Mouse (Mus musculus): ENCODE measurements around the gene Uqcc2. TPM values are rescaled to one million over a fixed set of nuclear protein-coding genes. Genes with fewer than 3 reads are reported as not detected.

The Uqcc2 gene
- polyA plus RNA-seq, 1 experiment from 2014 or later, result 361 TPM

- H3K9me3 ChIP-seq, result no peaks in the 10 kb centered on the region
- 29% methylated on average over 3 of the region's 3 CpGs for WGBS
- H3K4me1 ChIP-seq (replicated peaks), result peaks cover 65% of the 10 kb centered on the region
- no peak overlapping the region for H3K4me2 ChIP-seq
- no peak for ATAC-seq (ENCODE audit: insufficient number of reproducible peaks, insufficient read depth, low FRiP score, low TSS enrichment, low read depth)
- no peak overlapping the region for H3K9ac ChIP-seq (replicated peaks)
- H3K4me3 ChIP-seq (replicated peaks), result no peak overlapping the region
- H3K36me3 ChIP-seq, result no peaks in the 10 kb centered on the region; the same call in 1 of the 2 replicates
- H3K27ac ChIP-seq, result no peak overlapping the region
- H3K27me3 ChIP-seq, result peaks cover 5% of the 10 kb centered on the region; the same call in 1 of the 2 replicates
Observed at GRCm38 (mm10) chr17:27134715-27135114, 999 bp upstream of the Uqcc2 start.

DNA sequence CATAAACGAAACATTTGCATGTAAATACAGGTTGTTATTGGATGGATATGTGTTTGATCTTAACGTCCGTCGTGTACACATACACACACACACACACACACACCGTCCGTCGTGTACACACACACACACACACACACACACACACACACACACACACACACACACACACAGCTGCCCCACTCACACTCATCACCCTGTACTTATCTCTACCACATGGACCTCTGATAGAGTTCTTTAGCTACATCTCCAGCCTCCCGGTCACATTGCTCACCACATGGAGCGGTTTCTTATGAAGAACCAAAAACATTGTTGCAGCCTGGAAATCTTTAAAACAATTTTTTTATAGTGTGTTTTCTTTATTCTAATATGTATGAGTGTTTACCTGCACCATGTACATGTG is 471 bp upstream of the Uqcc2 start:
- H3K4me3 ChIP-seq (replicated peaks), result peak overlapping the region; percentile 74
- H3K27me3 ChIP-seq, result peaks cover 5% of the 10 kb centered on the region; the same call in 1 of the 2 replicates
- peaks cover 65% of the 10 kb centered on the region for H3K4me1 ChIP-seq (replicated peaks)
- H3K9ac ChIP-seq (replicated peaks), result peak overlapping the region; percentile 68; the same call in 1 of the 2 replicates
- 65% methylated on average over 7 of the region's 9 CpGs for WGBS
- H3K27ac ChIP-seq, result no peak overlapping the region
- no peaks in the 10 kb centered on the region for H3K9me3 ChIP-seq
- ATAC-seq (ENCODE audit: insufficient number of reproducible peaks, insufficient read depth, low FRiP score, low TSS enrichment, low read depth), result peak; percentile 12; the same call in 1 of the 2 replicates
- H3K4me2 ChIP-seq, result peak overlapping the region; percentile 51
- peaks cover 5% of the 10 kb centered on the region; the same call in 1 of the 2 replicates for H3K36me3 ChIP-seq

DNA sequence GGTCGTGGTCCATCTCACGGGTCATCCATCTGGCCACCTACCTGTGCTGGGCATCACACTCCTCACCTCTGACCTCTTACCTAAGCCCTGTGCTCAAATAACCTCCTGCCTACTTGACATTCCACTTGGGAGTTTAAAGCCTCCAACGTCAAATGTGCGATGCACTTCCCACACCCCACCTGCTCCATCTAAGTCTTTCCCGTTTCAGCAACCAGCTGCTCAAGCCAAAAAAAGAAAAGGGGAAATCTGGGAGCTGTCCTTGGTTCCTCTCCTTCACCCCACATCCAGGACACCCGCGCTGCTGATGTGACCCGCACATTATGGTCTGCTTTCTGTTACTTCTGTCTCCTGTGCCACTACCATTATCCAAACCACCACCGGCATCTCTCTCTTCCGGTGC is 1.5 kb downstream of the Uqcc2 start:
- 0 out of 2 replicates have a peak overlapping the region, but pooled peaks have one; percentile 51 for H3K4me2 ChIP-seq
- 87% methylated on average over 10 of the region's 10 CpGs for WGBS
- H3K4me3 ChIP-seq (replicated peaks), result no peak overlapping the region
- no peak overlapping the region for H3K27ac ChIP-seq
- H3K9ac ChIP-seq (replicated peaks), result no peak overlapping the region
- H3K36me3 ChIP-seq, result peaks cover 14% of the 10 kb centered on the region
- H3K4me1 ChIP-seq (replicated peaks), result peaks cover 60% of the 10 kb centered on the region
- H3K27me3 ChIP-seq, result peaks cover 3% of the 10 kb centered on the region; the same call in 1 of the 2 replicates
- ATAC-seq (ENCODE audit: insufficient number of reproducible peaks, insufficient read depth, low FRiP score, low TSS enrichment, low read depth), result no peak
- no peaks in the 10 kb centered on the region for H3K9me3 ChIP-seq

DNA sequence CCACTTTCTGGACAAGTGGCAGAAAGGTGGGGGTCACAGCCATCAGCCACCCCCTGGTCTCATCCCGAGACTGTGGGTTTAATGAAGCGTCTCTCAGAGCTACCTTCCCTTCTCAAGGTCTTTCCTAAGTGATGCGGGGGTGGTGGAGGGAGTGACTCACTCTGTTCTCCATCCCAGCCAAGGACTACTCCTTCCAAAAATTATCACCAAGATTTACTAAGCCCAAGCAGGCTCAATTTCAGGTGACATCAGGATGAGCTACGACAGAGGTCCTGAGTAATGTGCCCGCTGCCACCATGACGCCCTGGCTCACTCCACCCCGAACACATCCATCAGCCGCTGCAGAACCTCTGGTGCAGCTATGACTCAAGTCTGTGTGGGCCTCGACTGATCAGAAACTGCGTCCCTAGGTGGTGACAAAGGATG is 2.5 kb downstream of the Uqcc2 start:
- WGBS, result 86% methylated on average over 10 of the region's 10 CpGs
- H3K4me2 ChIP-seq, result no peak overlapping the region

GRCm38 (mm10) chr17:27130246-27130645 is 3.5 kb downstream of the Uqcc2 start:
- WGBS, result 32% methylated on average over 9 of the region's 9 CpGs
- H3K27me3 ChIP-seq, result no peaks in the 10 kb centered on the region; the same call in 1 of the 2 replicates
- no peak for ATAC-seq (ENCODE audit: insufficient number of reproducible peaks, insufficient read depth, low FRiP score, low TSS enrichment, low read depth)
- H3K4me3 ChIP-seq (replicated peaks), result no peak overlapping the region
- peaks cover 20% of the 10 kb centered on the region for H3K36me3 ChIP-seq
- no peaks in the 10 kb centered on the region for H3K9me3 ChIP-seq
- H3K4me2 ChIP-seq, result peak overlapping the region; percentile 18
- peak overlapping the region; percentile 32; the same call in 1 of the 2 replicates for H3K27ac ChIP-seq
- H3K9ac ChIP-seq (replicated peaks), result peak overlapping the region; percentile 38; the same call in 1 of the 2 replicates
- H3K4me1 ChIP-seq (replicated peaks), result peaks cover 77% of the 10 kb centered on the region

More for the DNA sequence above, 2.5 kb downstream of the Uqcc2 start:
- H3K9ac ChIP-seq (replicated peaks), result 0 out of 2 replicates have a peak overlapping the region, but pooled peaks have one; percentile 37
- H3K4me3 ChIP-seq (replicated peaks), result no peak overlapping the region
- peaks cover 70% of the 10 kb centered on the region for H3K4me1 ChIP-seq (replicated peaks)
- no peaks in the 10 kb centered on the region for H3K9me3 ChIP-seq
- peaks cover 14% of the 10 kb centered on the region for H3K36me3 ChIP-seq
- H3K27me3 ChIP-seq, result no peaks in the 10 kb centered on the region; the same call in 1 of the 2 replicates
- H3K27ac ChIP-seq, result 0 out of 2 replicates have a peak overlapping the region, but pooled peaks have one; percentile 32
- no peak for ATAC-seq (ENCODE audit: insufficient number of reproducible peaks, insufficient read depth, low FRiP score, low TSS enrichment, low read depth)

DNA sequence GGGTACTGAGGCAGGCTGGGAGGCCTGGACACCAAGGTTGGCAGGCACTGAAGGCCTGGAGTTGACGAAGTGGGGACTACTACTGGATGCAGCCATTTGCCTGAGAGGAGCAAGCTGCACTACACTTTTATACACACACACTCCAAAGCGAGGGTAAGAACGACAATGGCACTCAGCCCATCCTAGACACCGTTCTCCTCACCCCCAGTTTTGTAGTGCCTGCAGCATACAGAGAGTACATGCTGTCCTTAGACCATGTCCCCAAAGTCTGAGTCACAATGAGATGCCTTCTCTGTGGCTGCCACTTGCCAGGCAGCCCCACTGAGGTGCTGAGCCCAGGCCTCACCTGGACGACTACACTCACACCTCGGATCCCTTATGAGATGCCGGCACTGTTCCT is 3.9 kb downstream of the Uqcc2 start:
- H3K9me3 ChIP-seq, result no peaks in the 10 kb centered on the region
- peaks cover 24% of the 10 kb centered on the region for H3K36me3 ChIP-seq
- H3K27ac ChIP-seq, result 0 out of 2 replicates have a peak overlapping the region, but pooled peaks have one; percentile 24
- no peak for ATAC-seq (ENCODE audit: insufficient number of reproducible peaks, insufficient read depth, low FRiP score, low TSS enrichment, low read depth)
- peak overlapping the region; percentile 18 for H3K4me2 ChIP-seq
- no peak overlapping the region for H3K4me3 ChIP-seq (replicated peaks)
- peaks cover 77% of the 10 kb centered on the region for H3K4me1 ChIP-seq (replicated peaks)
- WGBS, result 78% methylated on average over 7 of the region's 7 CpGs
- peak overlapping the region; percentile 38; the same call in 1 of the 2 replicates for H3K9ac ChIP-seq (replicated peaks)
- H3K27me3 ChIP-seq, result no peaks in the 10 kb centered on the region

- Histone ChIP-seq H3K9ac (replicated peaks) (no peak overlapping the region), H3K27ac (no peak overlapping the region), H3K36me3 (peaks cover 25% of the 10 kb centered on the region), H3K9me3 (no peaks in the 10 kb centered on the region), H3K4me3 (replicated peaks) (no peak overlapping the region), H3K4me2 (no peak overlapping the region), H3K4me1 (replicated peaks) (peaks cover 76% of the 10 kb centered on the region), H3K27me3 (no peaks in the 10 kb centered on the region)
- no peak for ATAC-seq (ENCODE audit: insufficient number of reproducible peaks, insufficient read depth, low FRiP score, low TSS enrichment, low read depth)
- WGBS, result 81% methylated on average over 13 of the region's 13 CpGs
Observed at GRCm38 (mm10) chr17:27129291-27129690, 4.4 kb downstream of the Uqcc2 start.

- no peak overlapping the region for H3K27ac ChIP-seq
- no peaks in the 10 kb centered on the region for H3K27me3 ChIP-seq
- H3K4me2 ChIP-seq, result no peak overlapping the region
- H3K9ac ChIP-seq (replicated peaks), result no peak overlapping the region
- no peak for ATAC-seq (ENCODE audit: insufficient number of reproducible peaks, insufficient read depth, low FRiP score, low TSS enrichment, low read depth)
- peaks cover 72% of the 10 kb centered on the region for H3K4me1 ChIP-seq (replicated peaks)
- H3K9me3 ChIP-seq, result no peaks in the 10 kb centered on the region
- no peak overlapping the region for H3K4me3 ChIP-seq (replicated peaks)
- WGBS, result 97% methylated on average over 5 of the region's 5 CpGs
- peaks cover 36% of the 10 kb centered on the region for H3K36me3 ChIP-seq
Observed at GRCm38 (mm10) chr17:27128189-27128588, 5.5 kb downstream of the Uqcc2 start.

DNA sequence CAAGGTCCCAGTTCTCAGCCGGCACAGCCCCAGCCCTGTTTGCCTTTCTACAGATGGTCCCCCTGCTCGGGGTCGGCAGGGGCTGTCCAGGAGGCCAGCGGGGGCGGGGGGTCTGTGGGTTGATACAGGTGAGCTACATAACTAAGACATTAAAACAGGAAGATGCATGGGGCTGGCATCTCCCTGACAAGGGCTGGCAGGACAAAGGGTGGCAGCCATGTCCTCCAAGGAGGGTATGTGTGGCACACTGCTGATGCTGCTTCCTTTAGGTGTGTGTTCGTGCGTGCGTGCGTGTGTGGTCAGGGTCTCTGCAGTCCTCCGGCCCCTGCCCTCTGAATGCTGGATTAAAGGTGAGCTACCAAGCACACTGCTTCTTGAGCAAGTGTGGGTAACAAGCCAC is 6.7 kb downstream of the Uqcc2 start:
- Histone ChIP-seq H3K27ac (no peak overlapping the region), H3K4me3 (replicated peaks) (no peak overlapping the region), H3K9ac (replicated peaks) (0 out of 2 replicates have a peak overlapping the region, but pooled peaks have one; percentile 14), H3K9me3 (no peaks in the 10 kb centered on the region), H3K36me3 (peaks cover 48% of the 10 kb centered on the region), H3K4me2 (no peak overlapping the region), H3K4me1 (replicated peaks) (peaks cover 59% of the 10 kb centered on the region), H3K27me3 (no peaks in the 10 kb centered on the region)
- no peak for ATAC-seq (ENCODE audit: insufficient number of reproducible peaks, insufficient read depth, low FRiP score, low TSS enrichment, low read depth)
- 82% methylated on average over 10 of the region's 10 CpGs for WGBS

DNA sequence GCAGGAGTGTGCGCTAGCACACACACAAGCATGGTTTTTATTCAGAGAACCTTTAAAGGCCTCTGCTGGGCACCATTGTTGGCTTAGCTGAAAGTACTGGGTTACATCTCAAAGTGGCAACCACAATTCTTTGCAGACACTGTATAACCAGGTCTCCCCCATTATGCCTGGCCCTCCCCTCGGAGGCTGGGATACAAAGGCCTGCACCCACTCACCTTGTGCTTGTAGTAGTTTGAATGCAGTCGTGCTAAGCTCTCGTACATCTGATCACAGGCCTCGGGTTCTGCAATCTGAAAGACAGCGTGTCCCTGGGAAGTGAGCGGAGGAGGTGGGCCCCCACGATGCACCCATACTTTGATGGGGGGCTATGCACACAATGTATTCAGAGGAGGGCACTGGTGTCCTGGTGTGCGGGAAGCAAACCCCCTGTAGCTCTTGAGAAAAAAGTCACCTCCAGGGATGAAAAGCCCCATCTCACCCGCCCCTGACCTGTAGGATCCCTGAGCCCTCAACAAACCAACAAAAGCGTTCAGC is 8.0 kb downstream of the Uqcc2 start:
- no peaks in the 10 kb centered on the region for H3K9me3 ChIP-seq
- H3K9ac ChIP-seq (replicated peaks), result no peak overlapping the region
- no peak overlapping the region for H3K27ac ChIP-seq
- H3K4me3 ChIP-seq (replicated peaks), result no peak overlapping the region
- H3K36me3 ChIP-seq, result peaks cover 58% of the 10 kb centered on the region
- H3K4me2 ChIP-seq, result no peak overlapping the region
- H3K4me1 ChIP-seq (replicated peaks), result peaks cover 55% of the 10 kb centered on the region
- 87% methylated on average over 11 of the region's 11 CpGs for WGBS
- no peak for ATAC-seq (ENCODE audit: insufficient number of reproducible peaks, insufficient read depth, low FRiP score, low TSS enrichment, low read depth)
- no peaks in the 10 kb centered on the region for H3K27me3 ChIP-seq

DNA sequence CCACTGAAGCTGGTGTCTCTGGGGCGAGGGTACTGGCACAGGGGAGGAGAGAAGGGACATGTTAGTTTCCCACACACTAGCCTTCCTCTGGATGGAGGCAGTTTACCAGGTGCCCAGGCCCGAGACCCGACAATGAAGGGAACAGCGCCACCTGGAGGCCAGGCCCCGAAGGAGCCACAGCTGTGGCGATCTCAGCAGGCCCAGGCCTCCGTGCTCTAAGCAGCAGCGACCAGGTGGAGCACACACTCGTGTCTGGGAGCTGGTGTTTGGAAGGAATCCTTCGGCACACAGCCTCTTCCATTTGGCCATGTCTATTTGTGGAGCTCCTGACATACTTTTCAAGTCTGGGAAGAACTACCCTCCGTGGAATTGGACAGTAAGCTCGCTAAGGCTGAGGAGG is 8.5 kb downstream of the Uqcc2 start:
- ATAC-seq (ENCODE audit: insufficient number of reproducible peaks, insufficient read depth, low FRiP score, low TSS enrichment, low read depth), result no peak
- H3K27me3 ChIP-seq, result no peaks in the 10 kb centered on the region
- peak overlapping the region; percentile 47 for H3K27ac ChIP-seq
- 33% methylated on average over 12 of the region's 12 CpGs for WGBS
- H3K4me1 ChIP-seq (replicated peaks), result peaks cover 55% of the 10 kb centered on the region
- H3K4me3 ChIP-seq (replicated peaks), result no peak overlapping the region
- H3K4me2 ChIP-seq, result no peak overlapping the region
- H3K9ac ChIP-seq (replicated peaks), result no peak overlapping the region
- peaks cover 58% of the 10 kb centered on the region for H3K36me3 ChIP-seq
- no peaks in the 10 kb centered on the region for H3K9me3 ChIP-seq
